Mouse (Mus musculus) heart, adult 2 months (tissue): ENCODE data around the gene Jak3.

Source experiments
- CTCF ChIP-seq: fragments of 200-600 bp; IDR thresholded peaks from 2 replicates; pipeline ENCODE4 v1.8.1; 2022; ENCODE audit warnings: antibody characterized with exemption, mild to moderate bottlenecking, moderate library complexity
- EP300 ChIP-seq: fragments of 200-500 bp; IDR thresholded peaks from 2 replicates; pipeline ENCODE4 v1.6.1; 2011; ENCODE audit warnings: low read depth, low read length, control low read depth; ENCODE audit not compliant: insufficient read depth
- POLR2A ChIP-seq: fragments of 200-500 bp; IDR thresholded peaks from 2 replicates; pipeline ENCODE4 v1.6.1; 2011; ENCODE audit warnings: mild to moderate bottlenecking, low read depth, low read length, control low read depth; ENCODE audit not compliant: insufficient read depth

GRCm38 (mm10) chr8:71671549-71671965 is 4.5 kb upstream of the Jak3 start, which contains the start of gene Unc13a:
- TF ChIP-seq POLR2A: peak; percentile 75
- 0 out of 2 replicates have a peak, but pooled peaks have one; percentile 42 for TF ChIP-seq EP300
- TF ChIP-seq CTCF: no peak
